Mouse (Mus musculus): ENCODE measurements around the gene Taf1. TPM values are rescaled to one million over a fixed set of nuclear protein-coding genes. Genes with fewer than 3 reads are reported as not detected.

Gene Taf1
- polyA plus RNA-seq, 1 experiment from 2014 or later: 28.2 TPM

DNA sequence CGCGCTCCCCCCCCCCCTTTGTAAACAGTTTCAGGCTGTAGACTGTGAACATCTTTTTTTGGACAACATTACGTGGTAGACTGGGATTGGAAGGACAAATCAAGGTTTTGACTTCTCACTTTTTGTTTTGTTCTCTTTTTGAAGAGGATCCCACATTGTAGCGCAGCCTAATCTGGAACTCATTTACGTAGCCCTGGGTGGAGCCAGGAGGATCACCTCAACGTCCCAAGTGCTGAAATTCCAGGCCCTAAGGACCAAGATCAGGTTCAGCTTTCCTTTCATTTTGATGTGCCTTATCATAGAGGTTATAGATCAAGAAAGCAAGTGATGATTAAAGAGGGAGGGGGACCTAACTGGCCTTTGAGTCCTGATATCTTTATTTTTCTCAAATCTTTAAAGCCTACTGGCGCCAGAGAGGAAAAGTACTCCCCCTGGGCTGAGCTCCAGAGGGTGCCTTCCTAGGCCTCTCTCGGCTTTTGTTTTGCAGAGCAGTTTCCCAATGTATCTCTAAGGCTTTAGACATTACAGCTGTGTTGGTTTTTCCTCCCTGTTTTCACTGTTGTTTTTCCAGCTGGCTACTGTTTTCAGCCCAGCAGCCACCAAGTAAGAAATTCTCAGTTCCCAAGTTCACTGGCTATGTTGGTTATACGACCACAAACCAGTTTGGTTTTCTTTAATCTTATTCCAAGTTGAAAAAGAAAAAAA, 104.4 kb downstream of the Taf1 start:
- ATAC-seq (ENCODE audit: low FRiP score): no peak
- H3K9ac ChIP-seq: no peak overlapping the region
- H3K27me3 ChIP-seq: peaks cover 20% of the 10 kb centered on the region
- no peaks in the 10 kb centered on the region for H3K36me3 ChIP-seq (replicated peaks)
- no peaks in the 10 kb centered on the region for H3K4me1 ChIP-seq
- 28% methylated on average over 9 of the region's 9 CpGs for WGBS
- H3K27ac ChIP-seq: no peak overlapping the region
- no peak overlapping the region for H3K4me2 ChIP-seq
- H3K4me3 ChIP-seq (replicated peaks): no peak overlapping the region
- no peaks in the 10 kb centered on the region for H3K9me3 ChIP-seq

GRCm38 (mm10) chrX:101638856-101639255, 106.3 kb downstream of the Taf1 start:
- Histone ChIP-seq H3K4me2 (peak overlapping the region; percentile 45), H3K4me3 (replicated peaks) (peak overlapping the region; percentile 56), H3K9me3 (no peaks in the 10 kb centered on the region), H3K27me3 (peaks cover 17% of the 10 kb centered on the region), H3K9ac (no peak overlapping the region), H3K36me3 (replicated peaks) (0 out of 2 replicates have a peak, but pooled peaks cover 2% of the 10 kb centered on the region), H3K27ac (no peak overlapping the region), H3K4me1 (peaks cover 5% of the 10 kb centered on the region; the same call in 1 of the 2 replicates)
- no peak for ATAC-seq (ENCODE audit: low FRiP score)
- WGBS: 18% methylated on average over 3 of the region's 3 CpGs

- Histone ChIP-seq H3K9me3 (no peaks in the 10 kb centered on the region), H3K4me3 (replicated peaks) (peak overlapping the region; percentile 56), H3K36me3 (replicated peaks) (0 out of 2 replicates have a peak, but pooled peaks cover 4% of the 10 kb centered on the region), H3K9ac (no peak overlapping the region), H3K27ac (no peak overlapping the region), H3K4me1 (peaks cover 5% of the 10 kb centered on the region; the same call in 1 of the 2 replicates), H3K27me3 (peaks cover 17% of the 10 kb centered on the region), H3K4me2 (peak overlapping the region; percentile 45)
- 20% methylated on average over 13 of the region's 13 CpGs for WGBS
- peak; percentile 14; the same call in 1 of the 2 replicates for ATAC-seq (ENCODE audit: low FRiP score)
Observed at GRCm38 (mm10) chrX:101639306-101639705, 106.8 kb downstream of the Taf1 start.

DNA sequence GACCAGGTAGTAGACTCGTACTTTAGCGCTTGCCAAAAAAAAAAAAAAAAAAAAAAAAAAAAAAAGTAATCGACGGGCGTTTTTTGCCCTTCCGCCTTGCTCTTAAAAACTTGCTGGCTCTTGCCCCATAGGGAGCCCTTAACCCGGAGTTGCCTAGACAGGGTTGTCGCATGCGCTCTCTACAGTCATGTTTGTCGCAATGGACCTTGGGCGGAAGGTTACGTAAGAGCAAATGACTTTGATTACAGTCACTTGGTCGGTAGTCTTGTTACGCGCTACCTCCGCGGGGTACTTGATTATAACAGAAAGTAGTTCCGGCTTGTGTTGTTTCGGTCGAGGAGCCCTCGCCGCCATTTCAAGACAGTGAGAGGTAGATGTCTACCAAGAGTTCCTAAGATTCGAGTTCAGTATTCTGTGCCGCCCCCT, 107.2 kb downstream of the Taf1 start, which contains the start of gene Ogt:
Gene Ogt, plus strand, starts transcription at position 320 of the 426 bp plus-strand sequence.
- Histone ChIP-seq H3K4me1 (peaks cover 5% of the 10 kb centered on the region; the same call in 1 of the 2 replicates), H3K36me3 (replicated peaks) (0 out of 2 replicates have a peak, but pooled peaks cover 4% of the 10 kb centered on the region), H3K4me3 (replicated peaks) (peak within 1 kb of the TSS; percentile 56), H3K9me3 (no peaks in the 10 kb centered on the region), H3K27ac (peak within 1 kb of the TSS; percentile 89), H3K27me3 (peaks cover 17% of the 10 kb centered on the region), H3K9ac (peak within 1 kb of the TSS; percentile 73), H3K4me2 (peak within 1 kb of the TSS; percentile 55)
- WGBS: 17% methylated on average over 24 of the region's 24 CpGs
- peak; percentile 91 for ATAC-seq (ENCODE audit: low FRiP score)

GRCm38 (mm10) chrX:101640194-101641160, 107.9 kb downstream of the Taf1 start:
- H3K4me2 ChIP-seq: peak overlapping the region; percentile 55
- peak overlapping the region; percentile 56 for H3K4me3 ChIP-seq (replicated peaks)
- H3K9me3 ChIP-seq: no peaks in the 10 kb centered on the region
- H3K27ac ChIP-seq: peak overlapping the region; percentile 89
- 0 out of 2 replicates have a peak, but pooled peaks cover 4% of the 10 kb centered on the region for H3K36me3 ChIP-seq (replicated peaks)
- WGBS: 11% methylated on average over 45 of the region's 45 CpGs
- peaks cover 17% of the 10 kb centered on the region for H3K27me3 ChIP-seq
- peak overlapping the region; percentile 73 for H3K9ac ChIP-seq
- ATAC-seq (ENCODE audit: low FRiP score): peak; percentile 74
- peaks cover 5% of the 10 kb centered on the region; the same call in 1 of the 2 replicates for H3K4me1 ChIP-seq

DNA sequence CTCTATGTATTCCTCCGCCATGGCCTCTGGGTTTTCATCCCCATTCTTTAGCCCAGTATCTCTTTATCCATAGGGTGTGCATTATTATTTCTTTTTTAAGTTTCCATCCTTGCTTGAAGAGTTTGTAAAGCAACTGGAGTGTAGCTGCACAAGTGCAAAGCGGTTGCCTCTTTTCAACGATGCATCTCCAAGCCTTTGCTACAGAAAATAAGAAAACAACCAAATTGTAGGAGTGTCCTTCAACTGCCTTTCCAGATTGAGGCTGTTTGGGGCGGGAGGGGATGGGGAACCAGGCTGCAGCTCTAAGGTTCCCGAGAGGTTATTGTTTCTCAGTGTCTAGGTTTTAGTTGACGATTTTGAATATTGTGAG, 108.6 kb downstream of the Taf1 start:
- 17% methylated on average over 6 of the region's 6 CpGs for WGBS

DNA sequence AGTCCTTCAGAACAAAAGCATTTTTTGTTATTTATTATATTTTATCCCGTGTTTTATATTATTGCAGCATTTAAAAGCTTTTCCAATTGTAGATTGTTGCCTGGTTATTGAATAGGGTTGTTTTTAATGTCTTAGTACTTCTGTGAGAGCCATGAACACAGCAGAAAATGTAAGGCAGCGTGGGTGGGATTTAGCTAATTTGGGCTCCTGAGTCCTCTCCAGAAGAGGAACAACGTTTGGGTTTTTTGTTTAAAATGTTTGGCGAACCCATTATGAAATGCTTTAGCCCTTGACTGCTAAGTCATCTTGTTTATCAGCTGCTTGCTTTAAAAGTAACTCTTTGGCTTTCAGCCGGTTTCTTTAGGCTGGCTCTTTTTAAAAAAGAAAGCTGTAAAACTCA, 109.6 kb downstream of the Taf1 start:
- no peaks in the 10 kb centered on the region for H3K9me3 ChIP-seq
- peak overlapping the region; percentile 42; the same call in 1 of the 2 replicates for H3K9ac ChIP-seq
- 0 out of 2 replicates have a peak, but pooled peaks cover 4% of the 10 kb centered on the region for H3K36me3 ChIP-seq (replicated peaks)
- H3K27ac ChIP-seq: no peak overlapping the region
- no peak for ATAC-seq (ENCODE audit: low FRiP score)
- peak overlapping the region; percentile 55 for H3K4me2 ChIP-seq
- peaks cover 17% of the 10 kb centered on the region for H3K27me3 ChIP-seq
- WGBS: 21% methylated on average over 5 of the region's 5 CpGs
- peak overlapping the region; percentile 56 for H3K4me3 ChIP-seq (replicated peaks)
- H3K4me1 ChIP-seq: peaks cover 5% of the 10 kb centered on the region; the same call in 1 of the 2 replicates

More for the DNA sequence above, 108.6 kb downstream of the Taf1 start:
- Histone ChIP-seq H3K9me3 (no peaks in the 10 kb centered on the region), H3K36me3 (replicated peaks) (0 out of 2 replicates have a peak, but pooled peaks cover 4% of the 10 kb centered on the region), H3K4me2 (peak overlapping the region; percentile 55), H3K9ac (peak overlapping the region; percentile 73), H3K4me3 (replicated peaks) (peak overlapping the region; percentile 56), H3K27ac (peak overlapping the region; percentile 89), H3K4me1 (peaks cover 5% of the 10 kb centered on the region; the same call in 1 of the 2 replicates), H3K27me3 (peaks cover 17% of the 10 kb centered on the region)
- no peak for ATAC-seq (ENCODE audit: low FRiP score)

GRCm38 (mm10) chrX:101645286-101645685, 112.8 kb downstream of the Taf1 start:
- Histone ChIP-seq H3K4me2 (no peak overlapping the region), H3K9me3 (no peaks in the 10 kb centered on the region), H3K27ac (no peak overlapping the region), H3K27me3 (peaks cover 10% of the 10 kb centered on the region), H3K4me1 (peaks cover 8% of the 10 kb centered on the region; the same call in 1 of the 2 replicates), H3K4me3 (replicated peaks) (no peak overlapping the region), H3K9ac (no peak overlapping the region), H3K36me3 (replicated peaks) (0 out of 2 replicates have a peak, but pooled peaks cover 4% of the 10 kb centered on the region)
- no peak for ATAC-seq (ENCODE audit: low FRiP score)
- WGBS: 76% methylated on average over 2 of the region's 2 CpGs

- 92% methylated on average over 5 of the region's 5 CpGs for WGBS
- H3K9ac ChIP-seq: no peak overlapping the region
- no peak for ATAC-seq (ENCODE audit: low FRiP score)
- 0 out of 2 replicates have a peak, but pooled peaks cover 4% of the 10 kb centered on the region for H3K36me3 ChIP-seq (replicated peaks)
- no peak overlapping the region for H3K4me3 ChIP-seq (replicated peaks)
- no peaks in the 10 kb centered on the region for H3K27me3 ChIP-seq
- no peak overlapping the region for H3K27ac ChIP-seq
- no peak overlapping the region for H3K4me2 ChIP-seq
- no peaks in the 10 kb centered on the region for H3K9me3 ChIP-seq
- H3K4me1 ChIP-seq: peaks cover 8% of the 10 kb centered on the region; the same call in 1 of the 2 replicates
Observed at GRCm38 (mm10) chrX:101646621-101647020, 114.1 kb downstream of the Taf1 start.

Data from forebrain, embryonic 12.5 days (tissue).